Mouse (Mus musculus): ENCODE measurements around the gene Gm2007.
"Not testable (repeated sequence)": the region's sequence is repeated elsewhere in the genome, so short reads cannot be mapped to it uniquely, and the experiment has no call there.

The Gm2007 gene

DNA sequence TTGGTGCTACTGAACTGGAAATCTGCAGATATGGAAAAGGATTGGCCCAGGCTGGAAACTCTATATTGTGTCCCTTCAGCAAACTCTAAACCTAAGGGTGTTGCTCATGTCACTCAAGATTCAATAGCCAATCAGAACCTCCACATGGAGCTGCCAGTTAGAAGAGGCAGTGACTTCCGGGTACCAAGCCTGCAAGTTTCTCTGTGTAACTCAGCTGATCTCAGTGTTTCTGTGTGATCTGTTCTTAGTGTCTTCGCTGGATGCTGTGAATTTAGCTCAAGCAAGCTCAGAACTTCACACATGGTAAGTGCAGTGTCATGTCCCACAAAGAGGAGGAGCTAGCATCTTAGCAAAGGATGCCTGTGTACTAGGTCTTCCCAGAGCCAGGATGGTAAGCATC lies at the start of gene Gm2007:
Gene Gm2007, plus strand, starts transcription at position 301 of the 400 bp plus-strand sequence.
- not testable (repeated sequence) for DNase-seq

DNA sequence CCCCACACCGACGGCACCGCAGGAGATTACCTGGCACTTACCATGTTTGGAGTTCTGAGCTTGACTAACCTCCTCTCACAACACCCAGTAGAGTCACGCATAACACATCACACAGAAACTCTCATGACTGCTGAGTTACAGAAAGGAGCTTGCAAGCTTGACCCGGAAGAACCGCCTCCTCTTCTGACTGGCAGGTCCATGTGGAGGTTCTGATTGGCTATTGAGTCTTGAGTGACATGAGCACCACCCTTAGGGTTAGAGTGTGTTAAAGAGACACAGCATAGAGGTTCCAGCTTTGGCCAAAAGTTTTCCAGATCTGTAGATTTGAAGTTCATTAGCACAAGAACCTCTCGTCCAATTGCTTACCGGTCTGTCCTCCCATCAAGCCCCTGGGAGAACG lies 37.8 kb upstream of the Gm2007 start, which contains the start of gene Zfp969:
Gene Zfp969, minus strand, starts transcription at position 101 of the 400 bp plus-strand sequence.
- not testable (repeated sequence) for DNase-seq

GRCm38 (mm10) chr2:175800993-175801392 lies 59.7 kb downstream of the Gm2007 start, which contains the start of gene Gm14288:
Gene Gm14288 (minus strand): TSS chr2:175801093.
- not testable (repeated sequence) for DNase-seq
